Mouse (Mus musculus): ENCODE measurements around the gene Glrx5.

Glrx5 gene

GRCm38 (mm10) chr12:105031081-105032058 is 1.1 kb upstream of the Glrx5 start:
- peak; percentile 36 for DNase-seq

- DNase-seq: no peak
Observed at GRCm38 (mm10) chr12:105032832-105033775, 616 bp downstream of the Glrx5 start.

DNA sequence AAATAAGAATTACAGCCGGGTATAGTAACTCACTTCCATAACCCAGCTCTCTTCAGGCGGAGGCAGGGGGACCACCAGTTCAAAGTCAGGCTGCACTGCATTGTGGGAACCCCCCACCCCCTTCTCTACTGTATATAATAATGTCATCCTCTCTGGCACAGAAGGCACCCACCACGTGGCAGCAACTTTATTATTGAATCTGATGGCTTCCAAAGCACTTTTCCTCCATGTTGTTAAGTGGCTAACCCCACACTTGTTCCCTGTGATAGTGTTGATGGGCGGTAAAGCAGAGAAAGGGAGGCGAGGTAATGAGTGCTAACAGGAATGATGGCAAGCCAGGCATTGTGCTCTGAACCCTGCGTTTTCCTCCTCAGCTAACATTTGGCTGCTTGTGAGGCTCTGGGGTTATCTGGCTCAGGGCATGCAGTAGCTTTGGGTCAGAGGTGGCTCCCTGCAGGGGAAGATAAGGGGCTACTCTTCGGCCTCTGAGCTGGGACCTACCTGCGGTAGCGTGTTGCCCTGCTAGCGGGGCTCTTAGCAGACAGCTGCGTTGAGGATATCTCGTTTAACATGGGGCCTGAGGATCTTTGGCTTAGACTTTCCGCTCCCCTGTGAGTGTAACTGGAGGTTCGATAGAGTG is 1.8 kb downstream of the Glrx5 start:
- DNase-seq: no peak

DNA sequence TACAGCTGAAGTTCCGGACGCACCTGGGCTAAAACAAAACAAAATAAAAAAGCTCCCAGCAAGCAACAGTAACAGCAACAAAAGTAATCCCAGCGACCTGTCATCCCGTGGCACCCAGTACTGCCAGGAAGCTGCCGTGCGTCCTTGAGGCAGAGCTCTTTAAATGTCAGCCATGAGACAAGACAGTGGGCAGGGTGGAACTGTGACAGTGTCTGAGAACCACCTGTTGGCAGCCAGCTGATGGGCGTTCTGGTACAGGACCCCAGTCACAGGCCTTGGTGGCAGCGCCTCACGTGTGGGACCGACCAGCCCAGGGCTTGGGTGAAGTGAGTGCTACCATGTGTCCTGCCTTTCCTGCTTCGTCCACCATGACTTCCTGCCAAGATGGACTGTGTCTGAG is 5.7 kb downstream of the Glrx5 start:
- DNase-seq: no peak

DNA sequence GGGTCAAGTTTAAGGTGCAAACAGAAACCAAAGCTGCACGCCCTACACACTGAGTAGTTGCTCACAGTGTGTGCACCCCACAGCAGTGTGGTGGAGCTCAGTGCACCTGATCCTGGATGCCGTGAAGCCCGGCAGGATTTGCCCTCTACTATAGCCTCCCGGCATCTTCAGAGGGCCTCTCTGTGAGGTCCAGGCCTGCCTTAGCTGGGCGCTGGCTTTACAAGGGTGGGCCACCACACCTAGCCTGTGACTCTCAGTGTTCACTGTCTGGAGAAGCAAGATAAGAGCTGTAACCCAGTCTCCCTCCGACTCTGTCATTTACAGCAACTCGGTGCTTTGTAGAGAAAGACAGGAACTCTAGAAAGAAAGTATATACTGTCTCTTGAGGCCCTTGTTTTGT is 6.4 kb downstream of the Glrx5 start:
- no peak for DNase-seq

- DNase-seq: no peak
Observed at GRCm38 (mm10) chr12:105039578-105040289, 7.2 kb downstream of the Glrx5 start.

- DNase-seq: no peak
Observed at GRCm38 (mm10) chr12:105040950-105041349, 8.5 kb downstream of the Glrx5 start.

GRCm38 (mm10) chr12:105043081-105043480 is 10.6 kb downstream of the Glrx5 start:
- DNase-seq: no peak

DNA sequence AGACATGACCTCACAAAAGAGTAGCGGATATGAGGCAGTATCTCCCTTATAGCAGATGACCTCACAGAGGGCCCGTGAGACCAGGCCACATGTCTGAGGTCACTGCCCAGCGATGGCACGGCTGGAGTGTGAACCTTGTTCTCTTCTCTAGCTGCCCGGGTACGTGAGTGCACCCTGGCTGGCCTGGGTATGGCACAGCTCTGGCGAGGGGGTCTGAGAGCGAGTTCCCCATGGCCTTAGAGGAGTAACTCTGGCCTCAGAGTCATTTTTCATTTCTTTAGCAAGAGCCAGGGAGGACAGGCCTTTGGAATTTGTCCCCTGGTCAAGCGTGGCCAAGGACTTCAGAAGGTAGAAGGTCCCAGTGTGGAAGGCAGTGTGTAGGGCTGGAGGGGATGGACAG is 12.3 kb downstream of the Glrx5 start:
- DNase-seq: no peak

DNA sequence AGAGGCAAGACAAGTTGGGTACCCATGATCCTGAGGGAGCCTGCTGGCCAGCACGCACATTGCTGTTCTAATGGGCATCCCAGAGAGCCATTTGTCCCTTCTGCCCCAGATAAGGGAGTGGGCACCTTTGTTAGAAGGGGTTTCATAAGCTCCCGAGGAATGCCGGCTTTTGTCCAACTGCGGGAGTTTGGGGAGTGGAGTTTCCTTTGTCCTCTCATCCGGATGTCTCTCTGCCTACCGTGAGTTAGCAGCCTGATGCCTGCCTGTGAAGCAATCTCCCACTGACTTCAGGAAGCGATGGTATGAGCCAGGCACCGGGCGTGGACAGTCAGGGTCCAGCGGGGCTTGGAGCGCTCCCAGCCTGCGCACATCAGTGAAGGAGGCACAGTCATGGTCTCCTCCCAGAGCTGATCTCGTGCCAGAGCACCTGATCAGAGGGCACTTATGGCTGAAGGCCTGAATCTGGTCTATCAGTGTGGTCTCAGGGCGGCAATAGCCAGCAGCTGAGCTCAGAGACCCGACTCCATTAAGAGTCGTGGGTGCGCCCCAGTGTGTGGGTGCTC is 15.9 kb downstream of the Glrx5 start:
- no peak for DNase-seq

- DNase-seq: no peak
Observed at GRCm38 (mm10) chr12:105049813-105050212, 17.3 kb downstream of the Glrx5 start.

DNA sequence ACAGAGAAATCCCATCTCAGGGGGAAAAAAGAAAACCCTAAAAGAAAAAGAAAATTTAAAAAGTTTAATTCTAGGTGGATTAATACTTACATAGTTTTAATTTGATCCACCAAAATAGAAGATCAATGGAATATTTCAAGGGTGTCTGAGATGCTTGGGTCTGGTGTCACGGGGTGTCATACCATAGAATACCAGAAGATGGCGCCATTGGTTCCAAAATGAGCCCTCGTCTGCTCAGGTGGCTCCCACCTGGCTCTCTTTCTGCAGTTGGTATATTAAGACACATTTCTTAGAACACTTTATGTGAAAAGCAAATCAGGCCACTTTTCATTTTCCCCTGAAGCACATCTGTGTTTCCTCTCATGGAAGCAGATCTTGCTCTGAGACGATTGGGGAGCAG is 18.4 kb downstream of the Glrx5 start:
- DNase-seq: no peak

DNA sequence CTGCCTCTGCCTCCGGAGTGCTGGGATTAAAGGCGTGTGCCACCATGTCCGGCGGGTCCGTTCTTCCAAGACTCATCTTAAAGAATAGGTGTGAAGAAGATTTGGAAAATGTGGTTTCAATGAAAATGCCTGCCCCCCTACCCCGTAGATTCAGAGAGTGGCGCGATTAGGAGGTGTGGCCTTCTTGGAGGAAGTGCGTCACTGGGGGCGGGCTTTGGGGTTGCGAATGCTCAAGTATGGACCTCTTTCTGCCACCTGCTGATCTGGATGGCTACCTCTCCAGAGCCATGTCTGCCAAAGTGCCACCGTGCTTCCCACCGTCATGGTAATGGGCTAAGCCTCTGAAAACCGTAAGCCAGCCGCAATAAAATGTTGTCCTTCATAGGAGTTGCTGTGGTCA is 21.6 kb downstream of the Glrx5 start:
- DNase-seq: no peak

GRCm38 (mm10) chr12:105055308-105055707 is 22.8 kb downstream of the Glrx5 start:
- DNase-seq: no peak

DNA sequence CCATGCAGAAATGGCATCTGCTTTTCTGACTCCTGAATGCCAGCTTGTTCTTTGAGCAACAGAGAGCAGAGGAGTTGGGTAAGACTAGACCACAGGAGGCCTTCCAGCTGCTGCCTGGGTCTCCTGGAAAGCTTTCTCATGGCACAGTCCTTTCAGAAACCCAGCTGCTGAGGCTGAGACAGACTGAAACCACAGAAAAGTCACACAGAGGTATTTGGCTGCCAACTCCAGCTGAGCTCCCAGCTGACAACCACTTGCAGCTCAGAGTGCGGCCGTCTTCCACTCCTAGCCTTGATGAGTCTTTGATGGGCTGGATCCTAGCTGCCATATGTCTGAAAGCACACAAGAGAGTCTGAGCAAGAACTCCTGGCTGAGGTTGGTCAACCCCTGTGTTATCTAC is 27.5 kb downstream of the Glrx5 start:
- DNase-seq: no peak

- DNase-seq: no peak
Observed at GRCm38 (mm10) chr12:105063201-105064134, 31.0 kb downstream of the Glrx5 start.

- DNase-seq: no peak
Observed at GRCm38 (mm10) chr12:105064168-105064567, 31.7 kb downstream of the Glrx5 start.

- no peak for DNase-seq
Observed at GRCm38 (mm10) chr12:105065119-105065518, 32.6 kb downstream of the Glrx5 start.

- DNase-seq: no peak
Observed at GRCm38 (mm10) chr12:105066523-105066922, 34.0 kb downstream of the Glrx5 start.

DNA sequence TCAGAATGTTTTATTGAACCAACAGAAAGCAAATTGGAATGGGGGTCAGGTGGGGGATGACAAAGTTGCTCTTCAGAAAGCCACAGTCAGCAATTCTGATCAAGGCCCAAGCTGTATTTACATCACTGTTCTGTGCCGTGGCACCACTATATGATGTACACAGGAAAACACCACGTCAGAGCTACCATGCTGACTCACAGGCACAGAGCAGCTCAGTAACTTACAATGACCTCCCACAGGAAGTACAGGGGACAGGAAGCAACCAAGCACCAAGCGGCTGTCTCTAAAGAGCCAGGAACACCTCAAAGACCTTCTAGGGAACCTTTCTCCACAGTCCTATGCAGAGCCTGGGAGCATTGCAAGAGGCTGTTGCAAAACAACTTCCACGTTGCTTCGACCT is 36.4 kb downstream of the Glrx5 start:
- DNase-seq: no peak

GRCm38 (mm10) chr12:105073708-105074107 is 41.2 kb downstream of the Glrx5 start:
- DNase-seq: no peak

Measured in layer of hippocampus, adult 9-11 months (tissue).